Mouse (Mus musculus) limb, embryonic 13.5 days (tissue): ENCODE data around the gene Endod1. TPM values are rescaled to one million over a fixed set of nuclear protein-coding genes. Genes with fewer than 3 reads are reported as not detected.

Source experiments
- ATAC-seq: fragments of 200-750 bp; cut with Nextera tagmentation; 2 replicates; pipeline ENCODE4 v1.8.0; 2017; ENCODE audit warnings: low read depth, moderate number of reproducible peaks, moderate TSS enrichment; ENCODE audit not compliant: low FRiP score
- H3K27ac ChIP-seq: fragments of 300-500 bp; sonication (generic); 2 replicates; pipeline ENCODE4 v1.5.1; 2015; ENCODE audit warnings: inconsistent platforms, mild to moderate bottlenecking, moderate library complexity
- H3K27me3 ChIP-seq: fragments of 300-500 bp; sonication (generic); 2 replicates; pipeline ENCODE4 v1.6.1; 2015; ENCODE audit warnings: mild to moderate bottlenecking, inconsistent platforms
- H3K36me3 ChIP-seq: fragments of 300-500 bp; sonication (generic); 2 replicates; pipeline ENCODE4 v1.6.1; 2015; ENCODE audit warnings: inconsistent platforms, mild to moderate bottlenecking, moderate library complexity
- H3K4me1 ChIP-seq: fragments of 300-500 bp; sonication (generic); 2 replicates; pipeline ENCODE4 v1.6.1; 2015; ENCODE audit warnings: inconsistent platforms
- H3K4me2 ChIP-seq: fragments of 300-500 bp; sonication (generic); replicated peaks from 2 replicates; pipeline ENCODE4 v1.6.1; 2015; ENCODE audit warnings: inconsistent platforms, mild to moderate bottlenecking, moderate library complexity
- H3K4me3 ChIP-seq: fragments of 300-500 bp; sonication (generic); 2 replicates; pipeline ENCODE4 v1.5.1; 2015; ENCODE audit warnings: moderate library complexity, mild to moderate bottlenecking, inconsistent platforms
- H3K9ac ChIP-seq: fragments of 300-500 bp; sonication (generic); 2 replicates; pipeline ENCODE4 v1.6.1; 2015; ENCODE audit warnings: mild to moderate bottlenecking, inconsistent platforms
- H3K9me3 ChIP-seq: fragments of 300-500 bp; sonication (generic); 2 replicates; pipeline ENCODE4 v1.6.1; 2016; ENCODE audit warnings: inconsistent platforms
- WGBS: fragments of 180-500 bp; shearing (Covaris S2); methylation state at CpG from one replicate; pipeline ENCODE4 v1.1.7; 2015; 5-methylcytosine and 5-hydroxymethylcytosine counted together
- polyA plus RNA-seq: library from polyadenylated mRNA; unstranded; fragments of >200 nt; fragmentation: Nextera tagmentation; extraction: Ambion mirVana; gene quantifications from 2 replicates; pipeline ENCODE4 v1.2.1, GENCODE M21; 2015

Gene Endod1
- polyA plus RNA-seq, 1 experiment from 2014 or later = 11.6 TPM

DNA sequence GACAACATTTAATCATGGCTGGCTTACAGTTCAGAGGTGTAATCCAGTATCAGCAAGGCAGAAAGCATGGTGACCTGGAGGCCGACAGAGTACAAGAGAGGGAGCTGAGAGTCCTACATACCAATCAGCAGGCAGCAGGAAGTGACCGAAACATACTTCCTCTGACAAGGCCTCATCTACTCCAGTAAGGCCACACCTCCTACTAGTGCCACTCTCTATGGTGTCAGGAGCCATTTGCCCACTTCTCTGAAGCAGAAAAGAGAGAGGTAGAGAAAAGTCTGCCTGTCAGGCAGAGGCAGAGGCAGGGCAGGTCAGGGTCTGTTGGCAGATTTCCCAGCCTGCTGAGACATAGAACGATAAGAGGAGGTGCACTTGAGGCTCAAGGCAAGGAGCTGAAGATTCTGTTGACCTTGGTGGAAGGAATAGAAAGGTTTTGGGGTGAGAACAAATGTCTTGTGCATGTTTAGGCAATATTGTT lies 10.6 kb upstream of the Endod1 start:
- Histone ChIP-seq H3K4me2 (no peak overlapping the region), H3K27me3 (no peaks in the 10 kb centered on the region), H3K4me1 (no peaks in the 10 kb centered on the region), H3K27ac (no peak overlapping the region), H3K4me3 (no peak overlapping the region), H3K9me3 (no peaks in the 10 kb centered on the region), H3K36me3 (no peaks in the 10 kb centered on the region), H3K9ac (no peak overlapping the region)
- no peak for ATAC-seq
- WGBS = 83% methylated on average over 3 of the region's 3 CpGs

- Histone ChIP-seq H3K4me3 (no peak overlapping the region), H3K9ac (no peak overlapping the region), H3K36me3 (no peaks in the 10 kb centered on the region), H3K27me3 (no peaks in the 10 kb centered on the region), H3K27ac (no peak overlapping the region), H3K9me3 (no peaks in the 10 kb centered on the region), H3K4me2 (no peak overlapping the region), H3K4me1 (no peaks in the 10 kb centered on the region)
- 87% methylated on average over 9 of the region's 9 CpGs for WGBS
- no peak for ATAC-seq
Measured at GRCm38 (mm10) chr9:14391286-14391685, 10.0 kb upstream of the Endod1 start.

DNA sequence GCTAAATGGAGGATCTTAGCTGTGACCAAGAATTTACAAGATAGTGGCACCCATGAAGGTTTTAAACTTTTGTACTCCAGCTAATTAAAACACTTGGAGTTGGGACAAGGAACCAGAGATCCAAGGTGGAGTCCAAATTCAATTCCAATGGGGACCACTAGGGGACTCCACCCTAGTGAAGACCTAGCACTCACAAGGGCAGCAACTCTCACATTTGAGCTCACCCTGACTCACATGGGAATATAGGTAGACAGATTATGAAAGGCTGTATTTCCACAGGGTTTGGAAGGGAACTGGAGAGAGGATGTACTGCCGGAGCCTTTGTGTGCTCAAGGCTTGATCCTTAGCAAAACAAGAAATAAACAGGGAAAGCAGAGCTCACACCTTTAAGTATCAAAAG lies 9.0 kb upstream of the Endod1 start:
- Histone ChIP-seq H3K9ac (no peak overlapping the region), H3K27ac (no peak overlapping the region), H3K9me3 (no peaks in the 10 kb centered on the region), H3K4me3 (no peak overlapping the region), H3K4me1 (no peaks in the 10 kb centered on the region), H3K4me2 (no peak overlapping the region), H3K36me3 (no peaks in the 10 kb centered on the region), H3K27me3 (no peaks in the 10 kb centered on the region)
- ATAC-seq = no peak
- 91% methylated on average over 1 of the region's 1 CpGs for WGBS

DNA sequence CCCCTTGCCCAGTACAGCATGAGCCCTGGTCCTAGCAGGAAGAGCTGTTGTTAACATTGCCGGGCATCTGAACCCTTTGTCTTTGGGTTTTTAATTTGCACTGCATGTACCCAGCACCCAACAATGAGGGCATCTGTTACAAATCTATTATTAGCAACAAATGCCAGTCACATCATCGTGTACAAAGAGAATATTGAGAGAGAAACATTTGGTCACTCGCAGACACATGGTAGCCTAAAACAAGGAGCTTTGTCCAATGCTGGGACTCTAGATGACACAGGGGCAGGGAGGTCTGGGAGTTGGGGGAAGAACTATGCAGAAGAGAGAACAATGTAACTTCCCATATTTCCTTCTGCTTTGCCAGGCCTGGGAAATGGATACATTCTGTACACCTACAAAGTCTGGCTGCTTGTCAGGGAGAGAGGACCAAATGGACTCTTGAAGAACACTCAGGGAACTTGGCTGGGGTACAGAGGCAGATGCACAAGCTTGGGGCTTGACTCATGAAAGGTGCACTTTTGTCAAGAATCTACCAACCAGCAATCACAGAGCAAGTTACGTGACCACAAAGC lies 7.8 kb upstream of the Endod1 start:
- no peaks in the 10 kb centered on the region for H3K27me3 ChIP-seq
- H3K36me3 ChIP-seq = no peaks in the 10 kb centered on the region
- H3K27ac ChIP-seq = no peak overlapping the region
- no peak overlapping the region for H3K9ac ChIP-seq
- no peak for ATAC-seq
- no peaks in the 10 kb centered on the region for H3K4me1 ChIP-seq
- H3K9me3 ChIP-seq = no peaks in the 10 kb centered on the region
- H3K4me2 ChIP-seq = no peak overlapping the region
- 78% methylated on average over 4 of the region's 4 CpGs for WGBS
- H3K4me3 ChIP-seq = no peak overlapping the region

DNA sequence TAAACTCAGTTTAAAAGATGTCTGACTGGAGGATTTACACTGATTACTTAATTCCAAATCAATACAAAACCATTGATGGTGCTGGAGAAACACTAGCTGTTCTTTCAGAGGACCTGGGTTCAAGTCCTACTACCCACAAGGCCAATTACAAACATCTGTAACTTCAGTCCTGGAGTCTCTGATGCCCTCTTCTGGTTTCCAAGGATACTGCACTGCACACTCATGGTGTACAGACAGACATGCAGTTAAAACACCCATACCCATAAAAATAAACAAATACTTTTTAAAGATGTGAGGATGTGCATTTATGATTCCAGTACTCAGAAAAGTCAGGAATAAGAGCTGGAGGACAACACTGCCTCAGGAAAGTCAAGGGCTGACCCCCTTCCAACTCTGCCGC lies 6.7 kb upstream of the Endod1 start:
- Histone ChIP-seq H3K27me3 (no peaks in the 10 kb centered on the region), H3K9ac (no peak overlapping the region), H3K4me3 (no peak overlapping the region), H3K9me3 (no peaks in the 10 kb centered on the region), H3K4me1 (no peaks in the 10 kb centered on the region), H3K36me3 (no peaks in the 10 kb centered on the region), H3K4me2 (no peak overlapping the region), H3K27ac (no peak overlapping the region)
- WGBS = 88% methylated on average over 1 of the region's 1 CpGs
- ATAC-seq = no peak

- H3K9me3 ChIP-seq = no peaks in the 10 kb centered on the region
- no peak for ATAC-seq
- H3K9ac ChIP-seq = no peak overlapping the region
- H3K27me3 ChIP-seq = peaks cover 4% of the 10 kb centered on the region; the same call in 1 of the 2 replicates
- WGBS = 86% methylated on average over 9 of the region's 9 CpGs
- H3K4me3 ChIP-seq = no peak overlapping the region
- no peak overlapping the region for H3K27ac ChIP-seq
- H3K4me2 ChIP-seq = no peak overlapping the region
- no peaks in the 10 kb centered on the region for H3K36me3 ChIP-seq
- H3K4me1 ChIP-seq = no peaks in the 10 kb centered on the region
Measured at GRCm38 (mm10) chr9:14386831-14387230, 5.5 kb upstream of the Endod1 start.

DNA sequence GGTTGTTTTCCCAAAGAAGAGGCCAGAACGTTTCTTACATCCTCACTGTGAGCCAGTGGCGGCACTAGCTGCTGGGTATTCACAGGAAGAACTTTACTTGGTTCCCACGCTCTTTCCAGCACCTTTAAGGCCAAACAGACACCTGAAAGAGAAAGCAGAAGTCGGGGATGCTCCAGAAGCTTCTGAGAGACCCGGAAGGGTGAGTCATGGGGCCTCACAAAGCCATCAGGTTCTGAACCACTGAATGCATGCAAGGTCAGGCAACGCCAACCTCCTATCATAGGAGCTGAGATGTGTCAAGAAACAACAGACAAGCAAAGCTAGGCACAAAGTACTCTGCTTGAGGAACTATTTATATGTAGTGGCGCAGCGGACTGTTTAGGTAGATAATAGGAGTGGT lies 4.4 kb upstream of the Endod1 start:
- Histone ChIP-seq H3K9me3 (no peaks in the 10 kb centered on the region), H3K4me3 (no peak overlapping the region), H3K36me3 (no peaks in the 10 kb centered on the region), H3K9ac (no peak overlapping the region), H3K27ac (no peak overlapping the region), H3K27me3 (peaks cover 7% of the 10 kb centered on the region; the same call in 1 of the 2 replicates), H3K4me1 (0 out of 2 replicates have a peak, but pooled peaks cover 5% of the 10 kb centered on the region), H3K4me2 (no peak overlapping the region)
- ATAC-seq = no peak
- WGBS = 81% methylated on average over 8 of the region's 8 CpGs

DNA sequence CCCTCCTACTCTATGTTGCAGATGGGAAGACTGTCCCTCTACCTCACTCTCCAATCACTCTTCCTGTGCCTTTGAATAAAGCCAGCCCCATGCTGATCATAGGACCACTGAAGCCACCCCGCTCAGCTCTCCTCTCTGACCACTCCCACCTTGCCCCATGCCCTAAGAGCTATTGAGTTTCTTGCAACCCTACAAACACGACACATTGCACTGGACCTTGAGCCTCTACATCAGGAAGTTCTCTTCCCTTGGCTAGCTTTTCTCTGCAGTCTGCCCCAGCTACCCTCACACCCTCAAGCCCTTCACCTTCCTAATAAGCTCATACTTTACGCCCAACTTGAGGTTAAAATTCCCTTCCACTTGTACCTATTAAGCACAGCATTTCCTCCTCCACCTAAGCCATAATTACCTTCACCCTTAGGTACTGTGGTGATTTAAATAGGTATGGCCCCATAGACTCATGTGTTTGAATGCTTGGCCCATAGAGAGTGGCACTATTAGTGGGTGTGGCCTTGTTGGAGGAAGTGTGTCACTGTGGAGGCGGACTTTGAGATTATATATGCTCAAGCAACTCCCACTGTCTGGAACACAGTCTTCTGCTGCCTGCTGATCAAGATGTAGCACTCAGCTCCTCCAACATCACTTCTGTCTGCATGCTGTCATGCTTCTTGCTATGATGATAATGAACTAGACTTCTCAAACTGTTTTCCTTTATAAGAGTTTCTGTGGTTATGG lies 2.0 kb upstream of the Endod1 start:
- Histone ChIP-seq H3K36me3 (no peaks in the 10 kb centered on the region), H3K9ac (no peak overlapping the region), H3K4me3 (no peak overlapping the region), H3K27ac (no peak overlapping the region), H3K9me3 (no peaks in the 10 kb centered on the region), H3K4me2 (no peak overlapping the region), H3K27me3 (peaks cover 14% of the 10 kb centered on the region; the same call in 1 of the 2 replicates), H3K4me1 (peaks cover 14% of the 10 kb centered on the region)
- no peak for ATAC-seq
- 78% methylated on average over 4 of the region's 4 CpGs for WGBS

- Histone ChIP-seq H3K36me3 (no peaks in the 10 kb centered on the region), H3K4me3 (no peak overlapping the region), H3K4me1 (peaks cover 14% of the 10 kb centered on the region), H3K9ac (no peak overlapping the region), H3K27ac (no peak overlapping the region), H3K9me3 (no peaks in the 10 kb centered on the region), H3K4me2 (no peak overlapping the region), H3K27me3 (peaks cover 14% of the 10 kb centered on the region; the same call in 1 of the 2 replicates)
- 71% methylated on average over 5 of the region's 5 CpGs for WGBS
- no peak for ATAC-seq
Measured at GRCm38 (mm10) chr9:14382256-14382791, 1.0 kb upstream of the Endod1 start.

GRCm38 (mm10) chr9:14380386-14381285 lies 671 bp downstream of the Endod1 start:
- peak; percentile 94 for ATAC-seq
- peaks cover 14% of the 10 kb centered on the region for H3K4me1 ChIP-seq
- peak overlapping the region; percentile 71 for H3K4me3 ChIP-seq
- WGBS = under 1% methylated on average over 69 of the region's 76 CpGs
- peaks cover 14% of the 10 kb centered on the region; the same call in 1 of the 2 replicates for H3K27me3 ChIP-seq
- no peaks in the 10 kb centered on the region for H3K36me3 ChIP-seq
- peak overlapping the region; percentile 39; the same call in 1 of the 2 replicates for H3K27ac ChIP-seq
- peak overlapping the region; percentile 82 for H3K9ac ChIP-seq
- H3K4me2 ChIP-seq = peak overlapping the region; percentile 96
- H3K9me3 ChIP-seq = no peaks in the 10 kb centered on the region

GRCm38 (mm10) chr9:14379769-14380385 lies 1.4 kb downstream of the Endod1 start:
- no peak for ATAC-seq
- H3K27ac ChIP-seq = no peak overlapping the region
- H3K4me3 ChIP-seq = peak overlapping the region; percentile 71
- 22% methylated on average over 8 of the region's 8 CpGs for WGBS
- H3K9ac ChIP-seq = peak overlapping the region; percentile 82
- H3K27me3 ChIP-seq = peaks cover 14% of the 10 kb centered on the region; the same call in 1 of the 2 replicates
- H3K9me3 ChIP-seq = no peaks in the 10 kb centered on the region
- peak overlapping the region; percentile 96 for H3K4me2 ChIP-seq
- no peaks in the 10 kb centered on the region for H3K36me3 ChIP-seq
- H3K4me1 ChIP-seq = peaks cover 14% of the 10 kb centered on the region
